Mouse (Mus musculus): ENCODE measurements around the gene 1110002E22Rik. TPM values are rescaled to one million over a fixed set of nuclear protein-coding genes. Genes with fewer than 3 reads are reported as not detected.

1110002E22Rik gene
- polyA plus RNA-seq, 1 experiment from 2014 or later: 7.5 TPM

GRCm38 (mm10) chr3:138067288-138067687 lies 2.4 kb downstream of the 1110002E22Rik start, which contains the start of gene Gm5105:
Gm5105 (minus strand) TSS chr3:138067388.
- Histone ChIP-seq H3K27me3 (replicated peaks; ENCODE audit: control insufficient read depth, insufficient read depth, low read length) (no peaks in the 10 kb centered on the region), H3K4me1 (ENCODE audit: control insufficient read depth, insufficient read depth, low read length) (peaks cover 43% of the 10 kb centered on the region), H3K4me3 (ENCODE audit: low read depth, low read length) (no peak within 1 kb of the TSS), H3K9ac (ENCODE audit: low read depth, low read length) (no peak within 1 kb of the TSS), H3K27ac (replicated peaks; ENCODE audit: low read depth, low read length) (peak within 1 kb of the TSS; percentile 28; the same call in 1 of the 2 replicates), H3K4me2 (ENCODE audit: low read depth, low read length) (peak within 1 kb of the TSS; percentile 12; the same call in 1 of the 2 replicates), H3K36me3 (ENCODE audit: control insufficient read depth, insufficient read depth, low read length) (no peaks in the 10 kb centered on the region), H3K9me3 (ENCODE audit: control insufficient read depth, low read length) (no peaks in the 10 kb centered on the region)
- WGBS: 91% methylated on average over 12 of the region's 12 CpGs
- DNase-seq (ENCODE audit: low spot score) (no peak), ATAC-seq (ENCODE audit: low read depth) (no peak)

DNA sequence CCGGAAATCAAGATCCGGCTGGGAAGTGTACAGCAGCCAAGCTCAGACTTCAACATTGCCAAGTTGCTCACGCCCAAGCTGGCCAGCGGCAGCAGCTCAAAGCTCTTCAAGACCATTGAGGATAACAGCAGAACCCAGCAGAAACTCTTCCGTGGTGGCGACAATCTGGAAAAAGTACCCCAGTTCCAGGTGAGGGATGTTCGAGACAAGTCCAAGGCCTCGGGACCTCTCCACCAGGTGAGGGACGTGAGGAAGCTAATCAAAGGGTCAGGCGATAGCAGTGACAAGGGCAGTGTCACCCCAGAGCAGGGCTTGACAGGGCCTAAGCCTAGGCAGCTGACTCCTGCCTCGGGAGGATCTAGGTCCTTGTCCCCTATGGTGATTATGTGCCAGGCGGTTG lies 3.3 kb downstream of the 1110002E22Rik start:
- Histone ChIP-seq H3K9ac (ENCODE audit: low read depth, low read length) (no peak overlapping the region), H3K36me3 (ENCODE audit: control insufficient read depth, insufficient read depth, low read length) (no peaks in the 10 kb centered on the region), H3K9me3 (ENCODE audit: control insufficient read depth, low read length) (no peaks in the 10 kb centered on the region), H3K27me3 (replicated peaks; ENCODE audit: control insufficient read depth, insufficient read depth, low read length) (no peaks in the 10 kb centered on the region), H3K4me3 (ENCODE audit: low read depth, low read length) (no peak overlapping the region), H3K4me2 (ENCODE audit: low read depth, low read length) (no peak overlapping the region), H3K27ac (replicated peaks; ENCODE audit: low read depth, low read length) (no peak overlapping the region), H3K4me1 (ENCODE audit: control insufficient read depth, insufficient read depth, low read length) (peaks cover 43% of the 10 kb centered on the region)
- no peak for DNase-seq (ENCODE audit: low spot score)
- WGBS: 88% methylated on average over 12 of the region's 12 CpGs
- no peak for ATAC-seq (ENCODE audit: low read depth)

DNA sequence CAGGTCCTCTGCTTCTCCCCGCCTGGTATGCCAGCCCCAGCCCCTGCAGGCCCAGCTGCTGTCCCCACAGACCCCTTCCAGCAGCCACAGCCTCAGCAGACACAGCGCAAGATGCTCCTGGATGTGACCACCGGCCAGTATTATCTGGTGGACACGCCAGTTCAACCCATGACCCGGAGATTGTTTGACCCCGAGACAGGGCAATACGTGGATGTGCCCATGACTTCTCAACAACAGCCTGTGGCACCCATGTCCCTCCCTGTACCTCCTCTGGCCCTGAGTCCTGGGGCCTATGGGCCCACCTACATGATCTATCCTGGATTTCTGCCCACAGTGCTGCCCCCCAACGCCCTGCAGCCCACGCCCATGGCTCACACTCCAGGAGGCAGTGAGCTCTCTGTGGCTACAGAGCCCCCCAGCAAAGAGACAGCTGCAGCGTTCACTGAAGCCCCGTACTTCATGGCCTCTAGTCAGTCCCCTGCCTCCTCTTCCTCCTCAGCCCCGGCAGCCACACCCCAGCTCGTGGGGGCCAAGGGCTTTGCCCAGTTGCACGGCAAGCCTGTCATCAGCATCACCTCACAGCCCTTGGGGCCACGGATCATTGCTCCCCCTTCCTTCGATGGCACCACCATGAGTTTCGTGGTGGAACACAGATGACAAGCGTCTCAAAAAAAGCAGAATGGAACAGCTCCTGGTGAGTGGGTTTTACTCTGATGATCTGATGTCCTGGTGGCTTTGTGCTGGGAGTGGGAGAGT lies 5.1 kb downstream of the 1110002E22Rik start:
- H3K4me2 ChIP-seq (ENCODE audit: low read depth, low read length): peak overlapping the region; percentile 15; the same call in 1 of the 2 replicates
- no peak overlapping the region for H3K4me3 ChIP-seq (ENCODE audit: low read depth, low read length)
- peaks cover 27% of the 10 kb centered on the region for H3K4me1 ChIP-seq (ENCODE audit: control insufficient read depth, insufficient read depth, low read length)
- no peaks in the 10 kb centered on the region for H3K9me3 ChIP-seq (ENCODE audit: control insufficient read depth, low read length)
- H3K9ac ChIP-seq (ENCODE audit: low read depth, low read length): peak overlapping the region; percentile 25; the same call in 1 of the 2 replicates
- ATAC-seq (ENCODE audit: low read depth) (no peak), DNase-seq (ENCODE audit: low spot score) (no peak)
- no peaks in the 10 kb centered on the region for H3K36me3 ChIP-seq (ENCODE audit: control insufficient read depth, insufficient read depth, low read length)
- H3K27me3 ChIP-seq (replicated peaks; ENCODE audit: control insufficient read depth, insufficient read depth, low read length): no peaks in the 10 kb centered on the region
- WGBS: 72% methylated on average over 16 of the region's 18 CpGs
- no peak overlapping the region; the same call in 1 of the 2 replicates for H3K27ac ChIP-seq (replicated peaks; ENCODE audit: low read depth, low read length)

- H3K4me3 ChIP-seq (ENCODE audit: low read depth, low read length): no peak overlapping the region
- 0 out of 2 replicates have a peak overlapping the region, but pooled peaks have one; percentile 15 for H3K4me2 ChIP-seq (ENCODE audit: low read depth, low read length)
- ATAC-seq (ENCODE audit: low read depth) (no peak), DNase-seq (ENCODE audit: low spot score) (peak; percentile 30)
- H3K4me1 ChIP-seq (ENCODE audit: control insufficient read depth, insufficient read depth, low read length): peaks cover 25% of the 10 kb centered on the region
- no peak overlapping the region for H3K9ac ChIP-seq (ENCODE audit: low read depth, low read length)
- no peaks in the 10 kb centered on the region for H3K27me3 ChIP-seq (replicated peaks; ENCODE audit: control insufficient read depth, insufficient read depth, low read length)
- 0% methylated on average over 1 of the region's 1 CpGs for whole genome bisulfite sequencing
- no peak overlapping the region for H3K27ac ChIP-seq (replicated peaks; ENCODE audit: low read depth, low read length)
- no peaks in the 10 kb centered on the region for H3K36me3 ChIP-seq (ENCODE audit: control insufficient read depth, insufficient read depth, low read length)
- no peaks in the 10 kb centered on the region for H3K9me3 ChIP-seq (ENCODE audit: control insufficient read depth, low read length)
Observed at GRCm38 (mm10) chr3:138071004-138071403, 6.2 kb downstream of the 1110002E22Rik start.

GRCm38 (mm10) chr3:138071476-138072073 lies 6.7 kb downstream of the 1110002E22Rik start:
- ATAC-seq (ENCODE audit: low read depth): peak; percentile 36; the same call in 1 of the 2 replicates
- peak; percentile 26 for DNase-seq (ENCODE audit: low spot score)
- peaks cover 21% of the 10 kb centered on the region for H3K4me1 ChIP-seq (ENCODE audit: control insufficient read depth, insufficient read depth, low read length)
- H3K27ac ChIP-seq (replicated peaks; ENCODE audit: low read depth, low read length): no peak overlapping the region
- no peak overlapping the region for H3K4me2 ChIP-seq (ENCODE audit: low read depth, low read length)
- no peak overlapping the region for H3K9ac ChIP-seq (ENCODE audit: low read depth, low read length)
- no peaks in the 10 kb centered on the region for H3K9me3 ChIP-seq (ENCODE audit: control insufficient read depth, low read length)
- no peak overlapping the region for H3K4me3 ChIP-seq (ENCODE audit: low read depth, low read length)
- no peaks in the 10 kb centered on the region for H3K36me3 ChIP-seq (ENCODE audit: control insufficient read depth, insufficient read depth, low read length)
- no peaks in the 10 kb centered on the region for H3K27me3 ChIP-seq (replicated peaks; ENCODE audit: control insufficient read depth, insufficient read depth, low read length)
- 48% methylated on average over 10 of the region's 10 CpGs for WGBS

DNA sequence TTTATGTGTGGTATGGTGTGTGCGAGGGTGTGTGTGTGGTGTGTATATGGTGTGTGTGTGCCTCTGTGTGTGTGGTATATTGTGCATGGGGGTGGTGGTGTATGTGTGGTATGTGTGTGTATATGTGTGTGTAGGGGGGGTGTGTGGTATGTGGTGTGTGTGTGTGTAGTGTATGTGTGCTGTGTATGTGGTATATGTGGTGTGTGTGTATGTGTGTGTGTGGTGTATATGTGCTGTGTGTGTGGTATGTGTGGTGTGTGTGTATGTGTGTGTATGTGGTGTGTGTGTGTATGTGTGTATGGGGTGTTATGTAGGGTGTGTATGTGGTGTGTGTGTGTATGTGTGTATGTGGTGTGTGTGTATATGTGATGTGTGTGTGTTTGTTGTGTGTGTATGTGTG lies 9.4 kb downstream of the 1110002E22Rik start:
- no peak for ATAC-seq (ENCODE audit: low read depth)
- Histone ChIP-seq H3K9me3 (ENCODE audit: control insufficient read depth, low read length) (no peaks in the 10 kb centered on the region), H3K36me3 (ENCODE audit: control insufficient read depth, insufficient read depth, low read length) (no peaks in the 10 kb centered on the region), H3K27me3 (replicated peaks; ENCODE audit: control insufficient read depth, insufficient read depth, low read length) (no peaks in the 10 kb centered on the region), H3K27ac (replicated peaks; ENCODE audit: low read depth, low read length) (no peak overlapping the region), H3K9ac (ENCODE audit: low read depth, low read length) (no peak overlapping the region), H3K4me3 (ENCODE audit: low read depth, low read length) (no peak overlapping the region), H3K4me2 (ENCODE audit: low read depth, low read length) (no peak overlapping the region), H3K4me1 (ENCODE audit: control insufficient read depth, insufficient read depth, low read length) (peaks cover 31% of the 10 kb centered on the region)
- WGBS: 100% methylated on average over 1 of the region's 1 CpGs
- no peak for DNase-seq (ENCODE audit: low spot score)

GRCm38 (mm10) chr3:138075209-138075608 lies 10.4 kb downstream of the 1110002E22Rik start:
- DNase-seq (ENCODE audit: low spot score) (peak; percentile 50), ATAC-seq (ENCODE audit: low read depth) (peak; percentile 16; the same call in 1 of the 2 replicates)
- no peak overlapping the region for H3K4me3 ChIP-seq (ENCODE audit: low read depth, low read length)
- no peak overlapping the region for H3K9ac ChIP-seq (ENCODE audit: low read depth, low read length)
- H3K4me1 ChIP-seq (ENCODE audit: control insufficient read depth, insufficient read depth, low read length): peaks cover 24% of the 10 kb centered on the region
- no peak overlapping the region for H3K27ac ChIP-seq (replicated peaks; ENCODE audit: low read depth, low read length)
- H3K9me3 ChIP-seq (ENCODE audit: control insufficient read depth, low read length): no peaks in the 10 kb centered on the region
- WGBS: 60% methylated on average over 8 of the region's 8 CpGs
- no peak overlapping the region for H3K4me2 ChIP-seq (ENCODE audit: low read depth, low read length)
- H3K27me3 ChIP-seq (replicated peaks; ENCODE audit: control insufficient read depth, insufficient read depth, low read length): no peaks in the 10 kb centered on the region
- H3K36me3 ChIP-seq (ENCODE audit: control insufficient read depth, insufficient read depth, low read length): no peaks in the 10 kb centered on the region

DNA sequence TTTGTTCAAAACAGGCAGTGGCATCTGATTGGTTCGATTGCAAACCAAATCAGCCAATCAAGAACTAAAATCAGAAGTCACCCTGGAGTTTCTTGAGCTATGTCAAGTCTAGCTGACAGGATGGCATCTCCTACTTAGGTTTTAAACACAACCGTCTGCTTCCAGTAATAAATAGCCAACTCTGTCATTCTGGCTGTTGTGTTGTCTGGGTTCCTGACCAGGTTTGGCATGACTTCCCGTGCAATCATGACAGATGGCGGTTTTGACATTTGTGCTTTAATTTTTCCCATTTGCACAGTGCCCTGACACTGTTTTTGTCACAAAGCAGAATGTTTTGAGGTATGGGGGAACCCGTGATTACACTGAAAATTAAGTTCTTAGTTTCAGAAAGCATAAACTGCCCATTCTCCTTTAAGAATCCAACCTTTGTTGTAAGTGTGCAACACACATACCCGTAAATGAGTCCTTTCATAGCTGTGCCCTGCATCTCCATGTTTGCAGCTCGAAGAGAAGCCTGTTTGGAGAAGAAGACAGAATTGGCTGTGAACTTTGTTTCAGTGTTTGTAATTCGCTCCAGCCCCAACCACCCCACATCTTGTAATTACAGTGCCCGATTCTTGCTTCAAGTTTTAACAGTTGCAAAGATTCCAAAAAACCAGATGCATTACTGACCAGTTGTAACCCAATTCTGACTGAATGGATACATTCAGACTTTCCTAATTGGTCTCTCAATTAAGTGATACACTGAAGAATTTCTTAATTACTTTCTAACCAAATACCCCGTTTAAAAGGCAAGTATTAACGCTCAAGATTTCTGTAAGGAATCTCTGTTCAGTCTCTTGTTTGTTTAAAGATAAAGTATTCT lies 12.9 kb downstream of the 1110002E22Rik start:
- no peak for ATAC-seq (ENCODE audit: low read depth)
- H3K36me3 ChIP-seq (ENCODE audit: control insufficient read depth, insufficient read depth, low read length): no peaks in the 10 kb centered on the region

More for the DNA sequence above, 12.9 kb downstream of the 1110002E22Rik start:
- Histone ChIP-seq H3K4me2 (ENCODE audit: low read depth, low read length) (no peak overlapping the region), H3K27ac (replicated peaks; ENCODE audit: low read depth, low read length) (no peak overlapping the region; the same call in 1 of the 2 replicates), H3K9me3 (ENCODE audit: control insufficient read depth, low read length) (no peaks in the 10 kb centered on the region), H3K4me3 (ENCODE audit: low read depth, low read length) (no peak overlapping the region), H3K27me3 (replicated peaks; ENCODE audit: control insufficient read depth, insufficient read depth, low read length) (no peaks in the 10 kb centered on the region), H3K4me1 (ENCODE audit: control insufficient read depth, insufficient read depth, low read length) (peaks cover 14% of the 10 kb centered on the region), H3K9ac (ENCODE audit: low read depth, low read length) (no peak overlapping the region)
- WGBS: 58% methylated on average over 11 of the region's 11 CpGs
- peak; percentile 21 for DNase-seq (ENCODE audit: low spot score)

All from embryonic facial prominence, embryonic 14.5 days (tissue).